Mouse (Mus musculus) gonadal fat pad, adult 2 months (tissue): ENCODE measurements at regions not wholly inside any gene's neighbourhood (a gene's known extent, or its start where the extent isn't known, plus 50 kb on each side); places are given as distances from the start of the nearest gene placed in this dataset.

Experiments
- DNase-seq: peaks from one replicate; pipeline ENCODE4 v3.0.0-alpha.2; 2012; ENCODE audit warnings: low read depth

- no peak for DNase-seq
These were observed 241.7 kb upstream of the Gli3 start for GRCm38 (mm10) chr13:15221322-15221721.

DNA sequence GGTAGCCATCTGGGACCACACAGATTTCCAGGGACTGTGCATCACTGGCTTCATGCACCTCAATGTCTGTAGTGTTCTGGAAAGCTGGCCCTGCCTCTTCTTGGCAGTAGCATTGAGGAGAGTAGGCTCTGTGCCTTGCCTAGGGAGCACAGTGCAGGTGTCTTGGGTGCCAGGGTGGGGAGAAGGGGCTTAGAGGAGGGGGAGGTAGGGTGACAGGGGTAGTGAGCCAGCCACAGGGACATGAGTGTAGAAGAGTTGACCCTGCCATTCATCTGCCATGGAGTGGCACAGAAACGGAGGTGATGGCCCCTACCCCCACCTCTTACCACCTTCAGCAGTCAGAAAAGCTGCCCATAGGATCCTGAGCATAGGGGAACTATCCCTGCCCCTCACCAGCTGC lies 235.4 kb upstream of the Gli3 start:
- DNase-seq: no peak
